Mouse (Mus musculus): ENCODE data around the gene Fga. TPM values are rescaled to one million over a fixed set of nuclear protein-coding genes. Genes with fewer than 3 reads are reported as not detected.

Gene Fga
- total and polyA plus RNA-seq, 3 experiments: 0.05 TPM; not detected in 2

GRCm38 (mm10) chr3:83046649-83047048, 20.8 kb downstream of the Fga start:
- Histone ChIP-seq H3K36me3 (replicated peaks) (no peaks in the 10 kb centered on the region), H3K4me3 (ENCODE audit: low read depth, low read length) (no peak overlapping the region), H3K4me1 (ENCODE audit: insufficient read depth, low read depth, low read length) (peaks cover 7% of the 10 kb centered on the region; the same call in 1 of the 2 replicates), H3K27me3 (ENCODE audit: insufficient read depth, low read length) (no peaks in the 10 kb centered on the region; the same call in 1 of the 2 replicates), H3K9me3 (replicated peaks) (no peaks in the 10 kb centered on the region)
- DNase-seq (ENCODE audit: low spot score): no peak
- TF ChIP-seq CTCF (IDR thresholded peaks at IDR 0.05; ENCODE audit: low read depth, low read length) (no peak), GATA1 (IDR thresholded peaks at IDR 0.05; ENCODE audit: borderline replicate concordance, low read length) (no peak), GATA2 (IDR thresholded peaks at IDR 0.05; ENCODE audit: borderline replicate concordance, low read depth, low read length) (no peak), TAL1 (conservative IDR thresholded peaks at IDR 0.05; ENCODE audit: low read depth, low read length) (no peak), POLR2AphosphoS5 (IDR thresholded peaks at IDR 0.05; ENCODE audit: insufficient replicate concordance, low read depth, low read length) (no peak)
- ATAC-seq (ENCODE audit: extremely low read depth, insufficient number of reproducible peaks, low FRiP score, poor library complexity, severe bottlenecking): no peak

DNA sequence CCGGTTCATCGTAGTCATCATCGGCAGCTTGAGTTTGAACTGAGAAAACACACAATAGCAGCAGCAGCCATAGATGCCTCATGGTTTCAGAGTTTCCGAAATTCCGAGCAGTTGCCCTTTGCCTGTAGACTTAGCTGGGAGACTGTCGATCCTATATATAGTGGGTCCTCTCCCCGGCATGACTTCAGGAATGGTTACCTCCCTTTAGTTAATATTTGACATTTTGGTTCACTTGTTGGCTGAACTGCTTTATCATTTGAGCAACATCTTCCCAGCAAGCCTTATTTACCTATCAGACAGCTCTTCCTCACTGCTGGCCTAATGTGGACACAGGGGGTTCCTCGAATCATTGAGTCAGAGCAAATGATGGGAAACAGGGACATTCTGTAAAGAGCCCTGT, 23.8 kb downstream of the Fga start, which contains the start of gene Fgb:
TSS of gene Fgb (minus strand) at position 184 of the 400 bp plus-strand sequence.
- ATAC-seq (ENCODE audit: extremely low read depth, insufficient number of reproducible peaks, low FRiP score, poor library complexity, severe bottlenecking) (no peak), DNase-seq (ENCODE audit: low spot score) (no peak)
- no peaks in the 10 kb centered on the region for H3K9me3 ChIP-seq (replicated peaks)
- no peaks in the 10 kb centered on the region; the same call in 1 of the 2 replicates for H3K27me3 ChIP-seq (ENCODE audit: insufficient read depth, low read length)
- peaks cover 34% of the 10 kb centered on the region for H3K4me1 ChIP-seq (ENCODE audit: insufficient read depth, low read depth, low read length)
- H3K36me3 ChIP-seq (replicated peaks): no peaks in the 10 kb centered on the region
- TF ChIP-seq TAL1 (conservative IDR thresholded peaks at IDR 0.05; ENCODE audit: low read depth, low read length): no peak
- no peak for TF ChIP-seq GATA1 (IDR thresholded peaks at IDR 0.05; ENCODE audit: borderline replicate concordance, low read length)
- TF ChIP-seq CTCF (IDR thresholded peaks at IDR 0.05; ENCODE audit: low read depth, low read length): no peak
- TF ChIP-seq POLR2AphosphoS5 (IDR thresholded peaks at IDR 0.05; ENCODE audit: insufficient replicate concordance, low read depth, low read length): no peak
- TF ChIP-seq GATA2 (IDR thresholded peaks at IDR 0.05; ENCODE audit: borderline replicate concordance, low read depth, low read length): no peak
- H3K4me3 ChIP-seq (ENCODE audit: low read depth, low read length): no peak within 1 kb of the TSS

DNA sequence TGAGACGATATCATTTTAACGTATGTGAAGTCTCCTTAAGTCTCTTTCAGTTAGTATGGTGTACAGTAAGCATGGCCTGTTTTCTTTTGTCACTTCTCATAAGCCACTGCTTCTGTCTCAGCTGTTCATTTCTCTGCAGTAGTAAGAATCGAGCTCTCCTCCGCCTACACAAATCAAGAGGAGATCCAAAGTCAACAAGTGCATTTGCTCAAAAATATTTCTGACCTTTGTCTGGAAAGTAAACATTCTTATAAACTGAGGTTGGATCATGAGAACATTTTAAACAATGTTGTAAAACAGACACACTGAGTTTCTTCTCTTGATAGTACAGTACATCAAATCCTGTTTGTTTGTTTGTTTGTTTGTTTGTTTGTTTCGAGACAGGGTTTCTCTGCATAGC, 24.8 kb downstream of the Fga start:
- TF ChIP-seq TAL1 (conservative IDR thresholded peaks at IDR 0.05; ENCODE audit: low read depth, low read length): no peak
- no peak for TF ChIP-seq GATA1 (IDR thresholded peaks at IDR 0.05; ENCODE audit: borderline replicate concordance, low read length)
- TF ChIP-seq CTCF (IDR thresholded peaks at IDR 0.05; ENCODE audit: low read depth, low read length): no peak
- no peak for TF ChIP-seq POLR2AphosphoS5 (IDR thresholded peaks at IDR 0.05; ENCODE audit: insufficient replicate concordance, low read depth, low read length)
- no peak for TF ChIP-seq GATA2 (IDR thresholded peaks at IDR 0.05; ENCODE audit: borderline replicate concordance, low read depth, low read length)
- no peak overlapping the region for H3K4me3 ChIP-seq (ENCODE audit: low read depth, low read length)
- ATAC-seq (ENCODE audit: extremely low read depth, insufficient number of reproducible peaks, low FRiP score, poor library complexity, severe bottlenecking): no peak
- peaks cover 35% of the 10 kb centered on the region for H3K4me1 ChIP-seq (ENCODE audit: insufficient read depth, low read depth, low read length)
- no peak for DNase-seq (ENCODE audit: low spot score)
- no peaks in the 10 kb centered on the region for H3K9me3 ChIP-seq (replicated peaks)
- no peaks in the 10 kb centered on the region; the same call in 1 of the 2 replicates for H3K27me3 ChIP-seq (ENCODE audit: insufficient read depth, low read length)
- H3K36me3 ChIP-seq (replicated peaks): no peaks in the 10 kb centered on the region

GRCm38 (mm10) chr3:83052102-83052501, 26.2 kb downstream of the Fga start:
- Histone ChIP-seq H3K9me3 (replicated peaks) (no peaks in the 10 kb centered on the region), H3K36me3 (replicated peaks) (peaks cover 6% of the 10 kb centered on the region), H3K4me3 (ENCODE audit: low read depth, low read length) (no peak overlapping the region), H3K4me1 (ENCODE audit: insufficient read depth, low read depth, low read length) (peaks cover 47% of the 10 kb centered on the region), H3K27me3 (ENCODE audit: insufficient read depth, low read length) (no peaks in the 10 kb centered on the region)
- ATAC-seq (ENCODE audit: extremely low read depth, insufficient number of reproducible peaks, low FRiP score, poor library complexity, severe bottlenecking): no peak
- TF ChIP-seq POLR2AphosphoS5 (IDR thresholded peaks at IDR 0.05; ENCODE audit: insufficient replicate concordance, low read depth, low read length): no peak
- no peak for DNase-seq (ENCODE audit: low spot score)

- peak overlapping the region; percentile 32; the same call in 1 of the 2 replicates for H3K4me3 ChIP-seq (ENCODE audit: low read depth, low read length)
- no peaks in the 10 kb centered on the region for H3K9me3 ChIP-seq (replicated peaks)
- DNase-seq (ENCODE audit: low spot score): peak; percentile 13
- TF ChIP-seq GATA2 (IDR thresholded peaks at IDR 0.05; ENCODE audit: borderline replicate concordance, low read depth, low read length): no peak
- no peak for TF ChIP-seq POLR2AphosphoS5 (IDR thresholded peaks at IDR 0.05; ENCODE audit: insufficient replicate concordance, low read depth, low read length)
- no peak for TF ChIP-seq CTCF (IDR thresholded peaks at IDR 0.05; ENCODE audit: low read depth, low read length)
- no peak for TF ChIP-seq TAL1 (conservative IDR thresholded peaks at IDR 0.05; ENCODE audit: low read depth, low read length)
- TF ChIP-seq GATA1 (IDR thresholded peaks at IDR 0.05; ENCODE audit: borderline replicate concordance, low read length): no peak
- peaks cover 50% of the 10 kb centered on the region for H3K4me1 ChIP-seq (ENCODE audit: insufficient read depth, low read depth, low read length)
- ATAC-seq (ENCODE audit: extremely low read depth, insufficient number of reproducible peaks, low FRiP score, poor library complexity, severe bottlenecking): peak; percentile 43
- H3K36me3 ChIP-seq (replicated peaks): peaks cover 14% of the 10 kb centered on the region
- H3K27me3 ChIP-seq (ENCODE audit: insufficient read depth, low read length): no peaks in the 10 kb centered on the region
Measured at GRCm38 (mm10) chr3:83053126-83053525, 27.2 kb downstream of the Fga start.

DNA sequence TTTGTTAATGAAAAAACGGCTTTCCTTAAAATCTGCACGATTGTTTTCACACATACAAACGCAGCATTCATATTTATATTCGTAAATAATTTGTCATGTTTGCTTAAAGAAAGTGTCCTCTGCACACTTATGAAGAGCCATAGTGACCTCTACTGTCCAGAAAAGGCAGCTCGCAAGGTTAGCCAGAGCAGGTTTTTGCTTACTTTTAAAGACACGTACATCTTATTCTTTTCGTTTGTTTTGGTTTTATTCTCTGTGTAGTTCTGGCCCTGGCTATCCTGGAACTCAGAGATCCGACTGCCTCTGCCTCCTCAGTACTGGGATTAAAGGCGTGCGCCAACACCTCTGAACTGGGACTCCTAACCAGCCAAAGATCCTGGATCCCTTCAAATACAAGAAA, 27.9 kb downstream of the Fga start:
- ATAC-seq (ENCODE audit: extremely low read depth, insufficient number of reproducible peaks, low FRiP score, poor library complexity, severe bottlenecking): no peak
- Histone ChIP-seq H3K4me1 (ENCODE audit: insufficient read depth, low read depth, low read length) (peaks cover 50% of the 10 kb centered on the region), H3K4me3 (ENCODE audit: low read depth, low read length) (no peak overlapping the region), H3K9me3 (replicated peaks) (no peaks in the 10 kb centered on the region), H3K36me3 (replicated peaks) (peaks cover 20% of the 10 kb centered on the region), H3K27me3 (ENCODE audit: insufficient read depth, low read length) (no peaks in the 10 kb centered on the region)
- no peak for DNase-seq (ENCODE audit: low spot score)
- no peak for TF ChIP-seq GATA1 (IDR thresholded peaks at IDR 0.05; ENCODE audit: borderline replicate concordance, low read length)
- peak; percentile 24; the same call in 1 of the 2 replicates for TF ChIP-seq CTCF (IDR thresholded peaks at IDR 0.05; ENCODE audit: low read depth, low read length)

DNA sequence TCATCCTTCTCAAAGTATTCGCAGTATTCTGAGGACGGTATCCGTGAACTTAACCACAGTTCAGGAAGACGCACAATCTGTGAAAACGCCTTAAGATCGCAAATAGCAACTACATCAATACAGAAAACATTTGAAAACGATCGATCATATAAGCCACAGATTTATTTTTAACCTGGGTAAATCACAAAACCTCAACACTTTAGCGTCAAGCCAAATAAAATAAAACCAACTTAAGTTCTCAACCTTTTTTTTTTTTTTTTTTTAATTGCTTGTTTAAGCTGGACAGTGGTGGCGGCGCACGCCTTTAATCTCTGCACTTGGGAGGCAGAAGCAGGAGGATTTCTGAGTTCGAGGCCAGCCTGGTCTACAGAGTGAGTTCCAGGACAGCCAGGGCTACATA, 28.9 kb downstream of the Fga start:
- Histone ChIP-seq H3K36me3 (replicated peaks) (peaks cover 31% of the 10 kb centered on the region), H3K27me3 (ENCODE audit: insufficient read depth, low read length) (no peaks in the 10 kb centered on the region), H3K9me3 (replicated peaks) (no peaks in the 10 kb centered on the region), H3K4me1 (ENCODE audit: insufficient read depth, low read depth, low read length) (peaks cover 50% of the 10 kb centered on the region), H3K4me3 (ENCODE audit: low read depth, low read length) (peak overlapping the region; percentile 94)
- ATAC-seq (ENCODE audit: extremely low read depth, insufficient number of reproducible peaks, low FRiP score, poor library complexity, severe bottlenecking): no peak
- no peak for DNase-seq (ENCODE audit: low spot score)
- TF ChIP-seq TAL1 (conservative IDR thresholded peaks at IDR 0.05; ENCODE audit: low read depth, low read length): no peak
- TF ChIP-seq GATA2 (IDR thresholded peaks at IDR 0.05; ENCODE audit: borderline replicate concordance, low read depth, low read length): no peak
- TF ChIP-seq POLR2AphosphoS5 (IDR thresholded peaks at IDR 0.05; ENCODE audit: insufficient replicate concordance, low read depth, low read length): no peak
- TF ChIP-seq GATA1 (IDR thresholded peaks at IDR 0.05; ENCODE audit: borderline replicate concordance, low read length): no peak
- TF ChIP-seq CTCF (IDR thresholded peaks at IDR 0.05; ENCODE audit: low read depth, low read length): no peak
